Mouse (Mus musculus): ENCODE results near the gene Rcc2.
A peak's percentile ranks its signal among the peaks of the same experiment; 100 is the strongest.

DNA sequence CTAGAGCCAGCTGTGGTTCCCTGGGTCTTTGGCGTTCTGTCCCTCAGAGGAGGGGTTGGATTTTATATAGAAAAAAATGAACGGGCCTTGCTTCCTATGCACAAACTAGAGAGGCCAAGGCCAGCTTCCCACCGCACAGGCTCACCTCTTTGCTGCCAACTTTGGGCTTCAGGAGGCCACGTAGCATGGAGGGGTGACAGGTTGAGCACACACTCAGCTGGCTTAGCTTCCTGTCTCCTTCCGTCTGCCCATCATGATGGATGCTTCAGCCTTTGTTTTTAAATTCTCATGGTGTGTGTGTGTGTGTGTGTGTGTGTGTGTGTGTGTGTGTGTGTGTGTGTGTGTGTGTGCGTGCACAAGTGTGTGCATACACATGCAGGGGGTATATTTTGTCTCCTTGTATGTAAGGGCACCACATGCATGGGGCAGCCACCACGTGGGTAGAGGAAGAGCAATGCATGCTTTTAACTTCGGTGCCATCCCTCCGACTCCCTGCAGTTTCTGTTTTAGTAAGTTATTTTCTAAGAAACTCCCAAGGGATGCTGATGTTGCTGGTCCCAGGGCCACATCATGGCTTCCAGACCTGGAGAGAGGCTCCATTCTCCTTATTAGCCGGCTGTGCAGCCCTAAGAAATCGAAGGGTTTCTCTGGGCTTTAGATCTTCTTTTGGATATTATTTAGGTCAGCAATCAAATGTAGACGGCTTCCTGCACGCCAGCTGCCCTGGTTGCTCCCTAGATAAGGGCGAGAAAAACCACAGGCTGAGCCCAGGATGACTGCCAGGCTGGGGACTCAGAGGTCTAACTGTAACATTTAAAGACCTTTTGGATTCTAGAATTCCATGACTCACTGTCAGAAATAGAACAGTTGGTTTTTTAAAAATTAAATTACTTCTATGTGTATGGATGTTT, 4.4 kb upstream of the Rcc2 start:
- no peak for TF ChIP-seq CTCF (IDR thresholded peaks at IDR 0.05; ENCODE audit: low read depth)
- peak; percentile 79 for TF ChIP-seq EP300 (IDR thresholded peaks at IDR 0.05; ENCODE audit: low read depth)
